Mouse (Mus musculus) heart, embryonic 14.5 days (tissue): ENCODE data around the gene Gabrd. TPM values are rescaled to one million over a fixed set of nuclear protein-coding genes. Genes with fewer than 3 reads are reported as not detected.

Source experiments
- ATAC-seq: fragments of 200-750 bp; cut with Nextera tagmentation; 2 replicates; pipeline ENCODE4 v1.8.0; 2017; ENCODE audit warnings: low read depth, moderate TSS enrichment; ENCODE audit not compliant: insufficient number of reproducible peaks, insufficient read depth, low FRiP score
- H3K27ac ChIP-seq, 2 experiments: fragments of 200-500 bp in 1 of 2; fragments of 300-500 bp in 1 of 2; sonication (generic) in 1 of 2; replicated peaks in 1 of 2; 2 replicates each; pipeline ENCODE4 v1.5.1; 2012 to 2014; ENCODE audit warnings: low read depth in 2 of 2, low read length in 2 of 2, control low read depth in 1 of 2, mild to moderate bottlenecking in 1 of 2, mixed read lengths in 1 of 2; ENCODE audit not compliant: control insufficient read depth in 1 of 2, insufficient read depth in 1 of 2
- H3K27me3 ChIP-seq: fragments of 300-500 bp; sonication (generic); 2 replicates; pipeline ENCODE4 v1.6.1; 2014; ENCODE audit warnings: mild to moderate bottlenecking, low read length, control low read depth; ENCODE audit not compliant: control insufficient read depth, insufficient read depth
- H3K36me3 ChIP-seq: fragments of 300-500 bp; sonication (generic); 2 replicates; pipeline ENCODE4 v1.6.1; 2014; ENCODE audit warnings: mild to moderate bottlenecking, control low read depth, low read length, mixed read lengths; ENCODE audit not compliant: control insufficient read depth, insufficient read depth
- H3K4me1 ChIP-seq, 2 experiments: fragments of 200-500 bp in 1 of 2; fragments of 300-500 bp in 1 of 2; sonication (generic) in 1 of 2; 2 replicates each; pipeline ENCODE4 v1.6.1; 2012 to 2014; ENCODE audit warnings: low read length in 2 of 2, control low read depth in 1 of 2, mixed read lengths in 1 of 2; ENCODE audit not compliant: control insufficient read depth in 2 of 2, insufficient read depth in 2 of 2
- H3K4me2 ChIP-seq: fragments of 300-500 bp; sonication (generic); 2 replicates; pipeline ENCODE4 v1.6.1; 2014; ENCODE audit warnings: mild to moderate bottlenecking, low read length
- H3K4me3 ChIP-seq, 2 experiments: fragments of 200-500 bp in 1 of 2; fragments of 300-500 bp in 1 of 2; sonication (generic) in 1 of 2; 2 replicates each; pipeline ENCODE4 v1.5.1; 2012 to 2014; ENCODE audit warnings: low read length in 2 of 2, mild to moderate bottlenecking in 2 of 2, control low read depth in 1 of 2, low read depth in 1 of 2, moderate library complexity in 1 of 2; ENCODE audit not compliant: control insufficient read depth in 1 of 2, insufficient read depth in 1 of 2
- H3K9ac ChIP-seq: fragments of 300-500 bp; sonication (generic); 2 replicates; pipeline ENCODE4 v1.6.1; 2014; ENCODE audit warnings: mild to moderate bottlenecking, low read length
- H3K9me3 ChIP-seq: fragments of 300-500 bp; sonication (generic); 2 replicates; pipeline ENCODE4 v1.6.1; 2016; ENCODE audit warnings: low read length, control low read depth; ENCODE audit not compliant: control insufficient read depth
- WGBS: fragments of 180-500 bp; shearing (Covaris S2); extraction: QIAGEN DNeasy Blood & Tissue Kit; methylation state at CpG from one replicate; pipeline ENCODE4 v1.1.7; 2014; 5-methylcytosine and 5-hydroxymethylcytosine counted together
- polyA plus RNA-seq: library from polyadenylated mRNA; unstranded; fragments of >200 nt; fragmentation: Nextera tagmentation; extraction: Ambion mirVana; gene quantifications from 2 replicates; pipeline ENCODE4 v1.2.1, GENCODE M21; 2014

Gene Gabrd
- polyA plus RNA-seq, 1 experiment from 2014 or later, result not detected

GRCm38 (mm10) chr4:155381974-155382373 is 15.9 kb downstream of the Gabrd start:
- H3K9me3 ChIP-seq, result no peaks in the 10 kb centered on the region
- H3K4me1 ChIP-seq, result no peaks in the 10 kb centered on the region
- H3K27me3 ChIP-seq, result 0 out of 2 replicates have a peak, but pooled peaks cover 5% of the 10 kb centered on the region
- H3K36me3 ChIP-seq, result no peaks in the 10 kb centered on the region
- WGBS, result 62% methylated on average over 7 of the region's 7 CpGs
- no peak overlapping the region for H3K27ac ChIP-seq
- no peak for ATAC-seq
- H3K4me2 ChIP-seq, result no peak overlapping the region
- H3K9ac ChIP-seq, result no peak overlapping the region
- no peak overlapping the region for H3K4me3 ChIP-seq

- no peak overlapping the region for H3K4me2 ChIP-seq
Observed at GRCm38 (mm10) chr4:155371797-155372735, 25.8 kb downstream of the Gabrd start.

DNA sequence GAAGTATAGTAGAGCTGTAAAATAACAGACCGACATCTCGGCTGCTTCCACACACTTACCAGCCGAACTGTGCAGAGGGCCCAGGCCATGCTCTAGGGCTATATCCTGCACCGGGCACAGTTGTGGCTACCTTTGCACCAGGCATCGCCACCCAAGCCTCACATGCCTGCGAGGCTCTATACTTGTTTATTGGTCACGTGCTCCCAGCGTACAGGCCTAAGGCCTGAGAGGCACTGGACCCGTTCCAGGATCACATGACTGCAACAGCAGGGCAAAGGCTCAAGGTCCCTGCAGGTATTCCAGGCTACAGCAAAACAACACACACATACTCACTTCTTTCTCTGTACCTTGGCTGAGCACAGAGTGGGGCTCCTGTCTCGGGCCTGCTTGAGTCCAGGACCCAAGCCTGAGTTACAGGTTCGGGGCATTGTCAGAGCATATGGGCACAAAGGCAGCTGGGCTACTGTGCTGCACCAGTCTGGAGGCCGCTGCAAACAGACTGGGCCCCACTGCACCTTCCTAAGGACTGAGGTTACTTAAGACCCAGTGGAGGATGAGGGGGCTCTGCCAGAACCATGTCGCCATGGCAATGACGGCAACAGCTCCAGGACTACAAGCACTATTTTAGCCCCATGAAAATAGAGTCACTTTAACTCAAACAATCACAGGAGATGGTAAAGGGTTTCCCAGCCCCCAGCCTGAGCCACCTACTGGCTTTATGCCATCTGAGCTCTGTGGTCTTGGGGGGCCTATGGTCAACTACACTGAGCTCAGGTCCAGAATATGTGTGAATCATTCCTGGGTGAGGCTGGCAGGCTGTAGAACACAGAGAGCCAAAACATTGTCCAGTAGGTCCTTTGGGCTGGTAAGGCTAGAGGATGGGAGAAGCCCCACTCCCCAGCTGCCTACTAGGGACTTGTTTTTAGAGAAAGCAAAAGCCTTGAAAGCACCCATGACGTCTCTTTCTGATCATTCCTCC is 26.9 kb downstream of the Gabrd start:
- no peaks in the 10 kb centered on the region for H3K4me1 ChIP-seq
- ATAC-seq, result no peak
- peaks cover 3% of the 10 kb centered on the region for H3K27me3 ChIP-seq
- no peak overlapping the region for H3K4me3 ChIP-seq
- H3K9me3 ChIP-seq, result no peaks in the 10 kb centered on the region
- no peak overlapping the region for H3K27ac ChIP-seq
- H3K36me3 ChIP-seq, result no peaks in the 10 kb centered on the region
- H3K4me2 ChIP-seq, result no peak overlapping the region
- 80% methylated on average over 15 of the region's 15 CpGs for WGBS
- H3K9ac ChIP-seq, result no peak overlapping the region

More at GRCm38 (mm10) chr4:155371797-155372735, 25.8 kb downstream of the Gabrd start:
- H3K9me3 ChIP-seq, result no peaks in the 10 kb centered on the region
- no peak overlapping the region for H3K4me3 ChIP-seq
- no peak overlapping the region for H3K9ac ChIP-seq
- 62% methylated on average over 5 of the region's 5 CpGs for WGBS
- no peak for ATAC-seq
- no peaks in the 10 kb centered on the region; the same call in none of the 2 replicates for H3K27me3 ChIP-seq
- no peak overlapping the region for H3K27ac ChIP-seq
- no peaks in the 10 kb centered on the region for H3K36me3 ChIP-seq
- H3K4me1 ChIP-seq, result no peaks in the 10 kb centered on the region

GRCm38 (mm10) chr4:155368684-155369083 is 29.2 kb downstream of the Gabrd start:
- ATAC-seq, result no peak
- Histone ChIP-seq H3K27me3 (peaks cover 12% of the 10 kb centered on the region), H3K4me2 (no peak overlapping the region), H3K9ac (no peak overlapping the region), H3K4me1 (no peaks in the 10 kb centered on the region), H3K9me3 (no peaks in the 10 kb centered on the region), H3K4me3 (no peak overlapping the region), H3K36me3 (no peaks in the 10 kb centered on the region), H3K27ac (no peak overlapping the region)
- WGBS, result 20% methylated on average over 12 of the region's 12 CpGs

GRCm38 (mm10) chr4:155367739-155368138 is 30.2 kb downstream of the Gabrd start:
- no peaks in the 10 kb centered on the region for H3K36me3 ChIP-seq
- peaks cover 21% of the 10 kb centered on the region for H3K27me3 ChIP-seq
- H3K4me3 ChIP-seq, result no peak overlapping the region
- no peak for ATAC-seq
- 84% methylated on average over 9 of the region's 9 CpGs for WGBS
- H3K9ac ChIP-seq, result no peak overlapping the region
- no peaks in the 10 kb centered on the region for H3K9me3 ChIP-seq
- H3K27ac ChIP-seq, result no peak overlapping the region
- no peak overlapping the region for H3K4me2 ChIP-seq
- no peaks in the 10 kb centered on the region for H3K4me1 ChIP-seq

DNA sequence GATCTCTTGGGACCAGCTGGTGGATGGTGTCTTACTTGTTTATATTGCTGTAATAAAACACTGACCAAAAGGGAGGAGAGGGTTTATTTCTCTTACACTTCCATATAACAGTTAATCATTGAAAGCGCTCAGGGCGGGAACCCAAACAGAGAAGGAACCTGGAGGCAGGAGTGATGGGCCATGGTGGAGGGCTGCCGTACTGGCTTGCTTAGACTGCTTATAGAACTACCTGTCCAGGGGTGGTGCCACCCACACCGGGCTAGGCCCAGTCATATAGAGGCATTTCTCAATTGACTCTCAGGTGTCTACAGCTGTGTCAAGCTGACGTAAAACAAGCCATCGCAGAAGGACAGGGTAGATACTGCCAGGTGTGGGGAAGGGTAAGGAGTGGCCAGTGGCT is 31.1 kb downstream of the Gabrd start:
- no peak for ATAC-seq
- H3K27ac ChIP-seq, result no peak overlapping the region
- H3K9me3 ChIP-seq, result no peaks in the 10 kb centered on the region
- H3K4me1 ChIP-seq, result peaks cover 0 to 3% of the 10 kb centered on the region in 2 experiments; a peak in 1 of 4 replicates
- no peak overlapping the region for H3K4me2 ChIP-seq
- no peak overlapping the region for H3K4me3 ChIP-seq
- no peak overlapping the region for H3K9ac ChIP-seq
- no peaks in the 10 kb centered on the region for H3K36me3 ChIP-seq
- 80% methylated on average over 6 of the region's 6 CpGs for WGBS
- peaks cover 30% of the 10 kb centered on the region for H3K27me3 ChIP-seq

GRCm38 (mm10) chr4:155362443-155362842 is 35.5 kb downstream of the Gabrd start:
- Histone ChIP-seq H3K4me2 (no peak overlapping the region), H3K27me3 (peaks cover 69% of the 10 kb centered on the region), H3K9ac (no peak overlapping the region), H3K4me1 (peaks cover 0 to 8% of the 10 kb centered on the region in 2 experiments; a peak in 1 of 4 replicates), H3K36me3 (no peaks in the 10 kb centered on the region), H3K27ac (no peak overlapping the region), H3K4me3 (no peak overlapping the region), H3K9me3 (no peaks in the 10 kb centered on the region)
- ATAC-seq, result no peak
- 38% methylated on average over 5 of the region's 5 CpGs for WGBS
